Mouse (Mus musculus) granulocyte monocyte progenitor cell, adult 5-6 weeks (primary cell): ENCODE data around the gene Rptn. TPM values are rescaled to one million over a fixed set of nuclear protein-coding genes. Genes with fewer than 3 reads are reported as not detected.
"Not testable (repeated sequence)": the region's sequence is repeated elsewhere in the genome, so short reads cannot be mapped to it uniquely, and the experiment has no call there.

ENCODE experiments used
- ATAC-seq: replicated peaks from 2 replicates; pipeline ENCODE4 v1.8.0; 2016; ENCODE audit warnings: mild to moderate bottlenecking, moderate TSS enrichment, inconsistent platforms; ENCODE audit not compliant: poor library complexity, severe bottlenecking
- total RNA-seq, 2 experiments: library from RNA; stranded (forward) in 1 of 2; stranded (reverse) in 1 of 2; fragments of 200-712, 200-1000 nt in 1 of 2; fragments of >200 nt in 1 of 2; fragmentation: Nextera tagmentation in 1 of 2; gene quantifications; 2 replicates each; pipeline ENCODE4 v1.2.3; 2014 to 2017

The Rptn gene
- total RNA-seq (2014; fragmentation: Nextera tagmentation) (not detected in 2 replicates), total RNA-seq (2017) (not detected in 2 replicates)

DNA sequence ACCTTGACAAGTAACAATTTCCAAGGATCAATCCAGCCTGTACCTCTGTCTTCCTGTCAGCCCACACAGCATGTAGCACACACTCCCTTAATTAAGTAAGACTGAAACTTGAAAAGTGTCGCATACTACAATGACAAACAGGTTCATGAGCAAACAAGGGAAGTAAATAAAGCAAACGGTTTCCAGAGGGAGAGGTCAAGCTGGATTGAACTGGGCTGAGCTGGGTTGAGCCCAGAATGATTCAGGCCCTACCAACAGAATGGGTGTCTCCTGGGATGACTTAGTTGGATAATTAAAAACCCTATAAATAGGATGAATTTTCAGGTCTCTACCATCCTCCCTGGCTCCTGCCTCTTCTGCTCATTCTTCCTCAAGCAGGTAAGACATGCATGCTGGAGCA lies at the start of gene Rptn:
Gene Rptn, plus strand, starts transcription at position 334 of the 400 bp plus-strand sequence.
- ATAC-seq = no peak

- ATAC-seq = no peak
These were observed 46.6 kb upstream of the Rptn start for GRCm38 (mm10) chr3:93346896-93347295.

DNA sequence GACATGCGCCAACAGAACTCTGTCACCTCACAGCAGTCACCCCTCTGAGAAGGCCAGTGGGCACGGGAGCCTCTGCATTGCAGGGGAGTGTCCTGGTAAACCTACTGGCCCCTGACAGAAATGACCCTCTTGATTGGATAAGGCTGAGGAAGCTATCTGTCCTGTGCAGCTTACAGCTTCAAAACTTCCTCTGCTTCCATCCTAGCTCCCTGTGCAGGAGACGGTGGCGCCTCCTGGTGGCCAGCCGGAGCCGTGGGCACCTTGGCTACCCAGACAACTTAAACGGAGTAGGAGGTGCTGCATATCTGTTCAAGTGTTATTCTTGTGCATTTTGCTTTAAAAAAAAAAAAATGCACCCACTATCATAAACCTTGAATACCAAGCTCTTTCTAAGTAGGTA lies 33.5 kb upstream of the Rptn start:
- peak; percentile 88 for ATAC-seq

DNA sequence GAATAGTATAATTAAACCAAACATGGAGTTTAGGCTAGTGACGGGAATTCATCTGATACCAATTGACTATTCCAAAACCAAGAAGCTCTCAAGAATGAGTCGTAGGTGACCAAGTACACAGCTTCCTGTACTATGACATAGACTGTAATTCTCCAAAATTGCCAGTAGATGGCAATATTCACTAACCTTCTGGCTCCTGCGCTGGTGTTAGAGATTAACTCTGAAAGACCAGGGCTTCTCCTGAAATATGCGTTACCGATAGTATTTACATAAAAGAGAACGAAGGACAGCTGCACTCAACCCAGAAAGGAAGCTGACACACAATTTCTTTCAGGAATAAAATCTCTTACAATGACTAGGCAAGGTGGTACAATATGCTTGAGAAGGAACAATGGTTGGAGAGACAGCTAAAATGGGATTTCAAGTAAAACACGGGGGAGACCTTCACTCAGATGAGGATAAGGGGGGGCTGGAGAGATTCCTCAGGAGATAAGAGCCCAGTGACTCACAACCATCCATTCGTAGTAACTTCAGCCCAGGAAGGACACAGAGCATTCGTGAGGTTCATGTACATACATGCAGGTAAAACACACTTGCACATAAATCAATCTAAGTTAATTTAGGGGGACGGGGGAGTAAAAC lies 31.4 kb upstream of the Rptn start:
- ATAC-seq = peak; percentile 88

GRCm38 (mm10) chr3:93366966-93367575 lies 26.4 kb upstream of the Rptn start:
- ATAC-seq = no peak

- no peak for ATAC-seq
These were observed 25.3 kb upstream of the Rptn start for GRCm38 (mm10) chr3:93368171-93368570.

DNA sequence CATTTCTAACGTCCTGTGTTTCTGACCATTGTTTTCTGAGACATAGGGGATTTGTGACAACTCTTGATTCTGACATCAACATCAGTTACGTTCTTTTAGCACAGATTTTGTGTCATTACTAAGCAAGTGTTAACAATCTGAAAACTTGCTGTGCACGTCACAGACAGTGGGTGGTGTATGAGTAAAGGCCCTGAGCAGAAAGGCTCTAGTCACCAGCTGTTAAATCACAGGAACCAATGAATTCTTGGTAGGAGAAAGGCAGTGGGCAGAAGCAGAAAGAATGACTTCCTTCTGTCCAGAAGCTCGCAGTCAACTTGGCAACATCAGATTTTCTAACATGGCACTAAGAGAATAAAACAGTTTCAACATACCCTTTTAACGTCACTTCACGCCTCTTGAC lies 20.1 kb upstream of the Rptn start:
- ATAC-seq = no peak

GRCm38 (mm10) chr3:93375196-93375595 lies 18.3 kb upstream of the Rptn start:
- ATAC-seq = peak; percentile 51

GRCm38 (mm10) chr3:93375601-93376000 lies 17.9 kb upstream of the Rptn start:
- ATAC-seq = peak; percentile 74

DNA sequence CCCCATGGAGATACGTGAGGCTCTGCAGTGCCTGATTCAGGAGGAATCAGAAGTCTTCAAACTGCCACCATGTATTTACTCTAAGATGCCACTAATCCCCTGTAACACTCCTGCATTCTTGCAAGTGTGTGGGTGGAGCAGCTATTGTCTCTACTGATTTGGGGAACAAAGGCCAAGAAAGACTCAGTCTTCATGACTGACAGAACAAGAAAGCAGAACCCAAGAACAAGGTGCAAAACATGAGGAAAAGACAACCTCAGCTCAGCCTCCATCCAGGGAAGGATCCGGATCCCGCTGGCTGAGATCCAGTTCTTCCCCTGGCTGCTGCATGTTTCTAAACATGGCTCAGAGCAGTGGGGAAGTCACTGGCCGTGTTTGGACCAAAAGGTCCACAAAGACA lies 15.4 kb upstream of the Rptn start:
- no peak for ATAC-seq

GRCm38 (mm10) chr3:93403936-93404335 lies 10.4 kb downstream of the Rptn start:
- no peak for ATAC-seq

GRCm38 (mm10) chr3:93406992-93407391 lies 13.5 kb downstream of the Rptn start:
- ATAC-seq = peak; percentile 87

DNA sequence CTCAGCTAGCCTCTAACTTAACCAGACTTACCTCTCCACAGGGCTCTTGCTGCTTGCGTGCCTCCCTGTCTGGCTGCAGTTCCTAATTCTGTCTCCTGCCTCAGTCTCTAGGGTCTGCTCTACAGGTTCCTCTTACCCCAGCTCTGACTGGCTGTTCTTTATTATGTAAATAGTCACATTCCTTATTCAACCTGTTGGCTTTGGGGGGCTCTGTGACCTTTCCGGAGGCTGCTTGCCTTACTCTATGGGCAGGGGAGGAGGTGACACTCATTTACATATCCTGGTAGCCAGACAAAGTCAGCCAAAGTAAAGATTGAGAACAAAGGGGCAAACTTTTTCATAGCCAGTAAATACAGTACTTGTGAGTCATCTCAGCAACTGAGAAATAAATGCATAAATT lies 18.4 kb downstream of the Rptn start:
- ATAC-seq = no peak

DNA sequence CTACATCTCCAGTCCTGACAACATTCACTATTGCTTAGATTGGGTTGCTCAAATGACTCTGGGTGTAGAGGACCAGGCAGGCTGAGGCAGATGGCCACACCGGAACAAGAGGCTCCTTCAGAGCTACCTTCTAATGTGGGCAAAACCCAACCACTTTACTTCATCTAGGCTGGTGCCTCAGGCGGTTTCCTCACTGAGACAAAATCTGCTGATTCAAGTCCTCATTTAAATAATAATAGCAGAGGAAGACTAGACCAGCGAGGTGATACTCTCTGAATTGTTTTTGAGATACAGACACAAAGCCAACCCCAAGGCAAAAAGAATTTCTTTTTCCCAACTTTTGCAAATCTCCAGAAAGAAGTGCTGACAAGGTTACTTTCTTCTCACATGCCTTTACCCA lies 38.2 kb downstream of the Rptn start:
- ATAC-seq = no peak

DNA sequence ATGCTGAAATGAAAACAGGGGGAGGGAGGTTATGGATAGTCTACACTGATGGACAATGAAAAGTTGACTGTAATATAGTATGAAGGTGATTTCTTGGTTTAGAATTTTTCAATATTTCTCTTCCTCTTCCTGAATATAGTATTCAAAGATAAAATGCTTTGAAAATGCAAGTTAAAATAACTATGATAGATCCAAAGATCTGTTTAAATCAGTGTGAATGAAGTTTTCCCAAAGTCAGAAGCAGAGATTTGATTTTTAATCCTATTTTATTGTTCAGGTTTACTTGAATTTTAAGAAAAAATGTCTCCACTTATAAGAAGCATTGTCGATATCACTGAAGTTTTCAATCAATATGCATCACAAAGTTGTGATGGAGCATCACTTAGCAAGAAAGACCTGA lies 48.5 kb downstream of the Rptn start, which contains the start of gene Tchh:
Gene Tchh, plus strand, starts transcription at position 301 of the 400 bp plus-strand sequence.
- ATAC-seq = no peak

DNA sequence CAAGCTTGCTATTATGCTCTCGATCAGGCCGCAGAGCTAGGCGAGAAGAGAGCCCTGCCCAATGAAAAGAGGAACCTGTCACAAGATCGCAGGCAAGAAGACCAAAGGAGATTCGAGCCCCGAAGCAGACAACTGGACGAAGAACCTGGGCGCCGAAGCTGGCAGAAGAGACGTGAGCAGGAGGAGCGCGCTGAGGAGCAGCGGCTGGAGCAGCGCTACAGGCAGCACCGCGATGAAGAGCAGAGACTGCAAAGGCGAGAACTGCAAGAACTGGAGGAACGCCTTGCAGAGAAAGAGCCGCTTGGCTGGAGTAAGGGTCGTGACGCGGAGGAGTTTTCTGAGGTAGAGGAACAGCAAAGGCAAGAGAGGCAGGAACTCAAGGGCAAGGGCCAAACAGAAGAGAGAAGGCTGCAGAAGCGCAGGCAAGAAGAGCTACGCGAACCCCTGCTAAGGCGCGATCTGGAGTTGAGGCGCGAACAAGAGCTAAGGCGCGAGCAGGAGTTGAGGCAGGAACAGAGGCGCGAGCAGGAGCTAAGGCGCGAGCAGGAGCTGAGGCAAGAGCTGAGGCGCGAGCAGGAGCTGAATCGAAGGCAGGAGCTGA lies 50.1 kb downstream of the Rptn start:
- ATAC-seq = peak; percentile 65

GRCm38 (mm10) chr3:93444343-93445164 lies 51.1 kb downstream of the Rptn start:
- ATAC-seq = peak; percentile 73

- no peak for ATAC-seq
These were observed 51.7 kb downstream of the Rptn start for GRCm38 (mm10) chr3:93445165-93445705.

DNA sequence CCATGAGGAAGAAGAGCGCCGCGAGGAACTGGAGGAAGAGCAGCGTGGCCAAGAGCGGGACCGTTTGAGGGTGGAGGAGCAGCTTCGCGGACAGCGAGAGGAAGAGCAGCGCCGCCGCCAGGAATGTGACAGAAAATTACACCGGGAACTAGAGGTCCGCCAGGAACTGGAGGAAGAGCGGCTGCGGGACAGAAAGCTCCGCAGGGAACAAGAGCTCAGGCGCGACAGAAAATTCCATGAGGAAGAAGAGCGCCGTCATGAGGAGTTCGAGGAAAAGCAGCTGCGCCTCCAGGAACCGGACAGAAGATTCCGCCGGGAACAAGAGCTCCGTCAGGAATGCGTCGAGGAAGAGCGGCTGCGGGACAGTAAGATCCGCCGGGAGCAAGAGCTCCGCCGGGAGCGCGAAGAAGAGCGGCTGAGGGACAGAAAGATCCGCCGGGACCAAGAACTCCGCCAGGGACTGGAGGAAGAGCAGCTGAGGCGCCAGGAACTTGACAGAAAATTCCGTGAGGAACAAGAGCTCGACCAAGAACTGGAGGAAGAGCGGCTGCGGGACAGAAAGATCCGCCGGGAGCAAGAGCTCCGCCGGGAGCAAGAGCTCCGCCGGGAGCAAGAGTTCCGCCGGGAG lies 52.7 kb downstream of the Rptn start:
- ATAC-seq = no peak

DNA sequence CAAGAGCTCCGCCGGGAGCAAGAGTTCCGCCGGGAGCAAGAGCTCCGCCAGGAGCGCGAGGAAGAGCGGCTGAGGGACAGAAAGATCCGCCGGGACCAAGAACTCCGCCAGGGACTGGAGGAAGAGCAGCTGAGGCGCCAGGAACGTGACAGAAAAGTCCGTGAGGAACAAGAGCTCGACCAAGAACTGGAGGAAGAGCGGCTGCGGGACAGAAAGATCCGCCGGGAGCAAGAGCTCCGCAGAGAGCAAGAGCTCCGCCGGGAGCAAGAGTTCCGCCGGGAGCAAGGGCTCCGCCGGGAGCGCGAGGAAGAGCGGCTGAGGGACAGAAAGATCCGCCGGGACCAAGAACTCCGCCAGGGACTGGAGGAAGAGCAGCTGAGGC lies 53.2 kb downstream of the Rptn start:
- ATAC-seq = not testable (repeated sequence)
